Mouse (Mus musculus) ES-Bruce4 (cell line): ENCODE results near the gene Hipk2.

Experiments used
- CTCF ChIP-seq: IDR thresholded peaks from one replicate; pipeline ENCODE4 v1.8.1; 2011; ENCODE audit warnings: low read depth, low read length
- EP300 ChIP-seq: IDR thresholded peaks from 2 replicates; pipeline ENCODE4 v1.6.1; 2011; ENCODE audit warnings: low read depth, low read length; ENCODE audit not compliant: insufficient read depth
- POLR2A ChIP-seq: IDR thresholded peaks from one replicate; pipeline ENCODE4 v1.8.1; 2011; ENCODE audit warnings: low read length; ENCODE audit not compliant: insufficient read depth

- TF ChIP-seq EP300, result no peak
- TF ChIP-seq POLR2A, result no peak
- TF ChIP-seq CTCF, result no peak
Observed at GRCm38 (mm10) chr6:38833721-38834120, 42.2 kb downstream of the Hipk2 start.
